Mouse (Mus musculus) lung, postnatal 0 days (tissue): ENCODE results near the gene Ints12.

Experiments
- CTCF ChIP-seq: IDR thresholded peaks from 2 replicates; pipeline ENCODE4 v1.5.1; 2016; ENCODE audit warnings: antibody characterized with exemption, mild to moderate bottlenecking
- EP300 ChIP-seq: IDR thresholded peaks from 2 replicates; pipeline ENCODE4 v1.6.1; 2016; ENCODE audit warnings: antibody characterized with exemption, mild to moderate bottlenecking, control low read depth

GRCm38 (mm10) chr3:133152831-133153230 is 61.2 kb downstream of the Ints12 start:
- no peak for TF ChIP-seq CTCF
- TF ChIP-seq EP300: no peak
